8 mouse cellular contexts compared by ENCODE assay signal in genomic region chr12:52186963-52187590, GRCm38 (mm10).
DNase-seq lines count a peak whose midpoint lies in the region; ATAC-seq lines count a peak whose summit lies in the region.

No protein-coding gene starts in this region.

- DNase-seq in MN1 (ENCODE audit: low spot score), result peak; percentile 16
- peak; percentile 34 to 37 for DNase-seq in left cerebral cortex, postnatal 14 days (ENCODE audit: low spot score in 2 of 2)
- DNase-seq in gastrocnemius, postnatal 36 days, result no peak
- no peak for DNase-seq in cerebellum, postnatal 14 days

- H3K9me3 ChIP-seq in heart, embryonic 16.5 days (replicated peaks; ENCODE audit: control insufficient read depth, low read length), result no peaks in the 10 kb centered on the region
- no peaks in the 10 kb centered on the region for H3K9me3 ChIP-seq in heart, embryonic 11.5 days (replicated peaks; ENCODE audit: control insufficient read depth, low read length)
- no peaks in the 10 kb centered on the region for H3K9me3 ChIP-seq in embryonic facial prominence, embryonic 13.5 days
- H3K9me3 ChIP-seq in kidney, embryonic 16.5 days (ENCODE audit: low read length), result no peaks in the 10 kb centered on the region

- peaks cover 12% of the 10 kb centered on the region for H3K4me1 ChIP-seq in heart, embryonic 16.5 days (ENCODE audit: control insufficient read depth, insufficient read depth, low read length)
- peaks cover 4% of the 10 kb centered on the region; the same call in 1 of the 2 replicates for H3K4me1 ChIP-seq in heart, embryonic 11.5 days (ENCODE audit: control insufficient read depth, insufficient read depth, low read length)
- peaks cover 14% of the 10 kb centered on the region for H3K4me1 ChIP-seq in embryonic facial prominence, embryonic 13.5 days
- no peaks in the 10 kb centered on the region for H3K4me1 ChIP-seq in kidney, embryonic 16.5 days (ENCODE audit: insufficient read depth, low read length)

- 55% methylated on average over 5 of the region's 5 CpGs for WGBS in heart, embryonic 16.5 days
- 69% methylated on average over 5 of the region's 5 CpGs for WGBS in heart, embryonic 11.5 days (ENCODE audit: insufficient replicate concordance)
- WGBS in embryonic facial prominence, embryonic 13.5 days, result 22% methylated on average over 5 of the region's 5 CpGs
- 76% methylated on average over 5 of the region's 5 CpGs for WGBS in kidney, embryonic 16.5 days

- no peak overlapping the region for H3K9ac ChIP-seq in heart, embryonic 16.5 days (ENCODE audit: low read length)
- H3K9ac ChIP-seq in heart, embryonic 11.5 days (ENCODE audit: low read depth, low read length), result no peak overlapping the region
- no peak overlapping the region for H3K9ac ChIP-seq in embryonic facial prominence, embryonic 13.5 days
- no peak overlapping the region for H3K9ac ChIP-seq in kidney, embryonic 16.5 days (replicated peaks; ENCODE audit: low read length)

- intact Hi-C loops in left cerebral cortex, postnatal 14 days (cut with DNase I), result no loop called here
- intact Hi-C loops in gastrocnemius, postnatal 36 days (cut with DNase I), result no loop called here

- H3K36me3 ChIP-seq in heart, embryonic 16.5 days (ENCODE audit: control insufficient read depth, insufficient read depth), result no peaks in the 10 kb centered on the region
- no peaks in the 10 kb centered on the region for H3K36me3 ChIP-seq in heart, embryonic 11.5 days (ENCODE audit: control insufficient read depth, insufficient read depth, low read length)
- H3K36me3 ChIP-seq in embryonic facial prominence, embryonic 13.5 days, result no peaks in the 10 kb centered on the region
- no peaks in the 10 kb centered on the region for H3K36me3 ChIP-seq in kidney, embryonic 16.5 days (ENCODE audit: insufficient read depth, low read length)

- ATAC-seq in heart, embryonic 16.5 days (replicated peaks; ENCODE audit: extremely low read depth, insufficient read depth, low FRiP score), result 0 out of 2 replicates have a peak, but pooled peaks have one; percentile 41
- ATAC-seq in heart, embryonic 11.5 days (replicated peaks; ENCODE audit: insufficient number of reproducible peaks, low FRiP score, low TSS enrichment), result no peak
- no peak for ATAC-seq in embryonic facial prominence, embryonic 13.5 days (ENCODE audit: insufficient number of reproducible peaks, insufficient read depth, low FRiP score, low TSS enrichment, low read depth)
- no peak for ATAC-seq in kidney, embryonic 16.5 days (ENCODE audit: low FRiP score, low TSS enrichment)

- H3K27me3 ChIP-seq in heart, embryonic 16.5 days (ENCODE audit: control insufficient read depth, insufficient read depth, low read length), result no peaks in the 10 kb centered on the region
- no peaks in the 10 kb centered on the region for H3K27me3 ChIP-seq in heart, embryonic 11.5 days (ENCODE audit: control insufficient read depth, insufficient read depth, low read length)
- H3K27me3 ChIP-seq in embryonic facial prominence, embryonic 13.5 days, result no peaks in the 10 kb centered on the region
- no peaks in the 10 kb centered on the region for H3K27me3 ChIP-seq in kidney, embryonic 16.5 days (ENCODE audit: insufficient read depth, low read length)

- H3K4me3 ChIP-seq in heart, embryonic 16.5 days (ENCODE audit: low read length), result no peak overlapping the region
- H3K4me3 ChIP-seq in heart, embryonic 11.5 days (ENCODE audit: low read depth, low read length), result no peak overlapping the region
- no peak overlapping the region for H3K4me3 ChIP-seq in embryonic facial prominence, embryonic 13.5 days
- H3K4me3 ChIP-seq in kidney, embryonic 16.5 days (ENCODE audit: low read length), result no peak overlapping the region

- no peak overlapping the region for H3K27ac ChIP-seq in heart, embryonic 16.5 days (ENCODE audit: low read length)
- no peak overlapping the region for H3K27ac ChIP-seq in heart, embryonic 11.5 days (ENCODE audit: low read depth, low read length)
- peak overlapping the region; percentile 33; the same call in 1 of the 2 replicates for H3K27ac ChIP-seq in embryonic facial prominence, embryonic 13.5 days
- no peak overlapping the region for H3K27ac ChIP-seq in kidney, embryonic 16.5 days (ENCODE audit: low read length)

- no peak overlapping the region for H3K4me2 ChIP-seq in heart, embryonic 16.5 days (ENCODE audit: low read depth, low read length)
- H3K4me2 ChIP-seq in heart, embryonic 11.5 days, result no peak overlapping the region
- H3K4me2 ChIP-seq in embryonic facial prominence, embryonic 13.5 days, result no peak overlapping the region
- no peak overlapping the region for H3K4me2 ChIP-seq in kidney, embryonic 16.5 days (replicated peaks; ENCODE audit: low read depth, low read length)

Comparison
In these comparisons a context has a peak if more than half of its experiments do, and no peak if none do; other contexts are left out.
1. DNase-seq: peak in MN1 (single experiment) and left cerebral cortex, postnatal 14 days (2 of 2); none in gastrocnemius, postnatal 36 days (0 of 2) and cerebellum, postnatal 14 days (0 of 2).